Mouse (Mus musculus): Measurements from ENCODE around the gene Col25a1. TPM values are rescaled to one million over a fixed set of nuclear protein-coding genes. Genes with fewer than 3 reads are reported as not detected.

Gene Col25a1
- total RNA-seq, 2 experiments from 2014 or later = 4.6 to 5.0 TPM

- no peak for DNase-seq (ENCODE audit: low spot score in 2 of 2)
Measured at GRCm38 (mm10) chr3:130556263-130556662, 425.0 kb downstream of the Col25a1 start.

GRCm38 (mm10) chr3:130565586-130565985 lies 434.3 kb downstream of the Col25a1 start:
- DNase-seq (ENCODE audit: low spot score in 2 of 2) = no peak

DNA sequence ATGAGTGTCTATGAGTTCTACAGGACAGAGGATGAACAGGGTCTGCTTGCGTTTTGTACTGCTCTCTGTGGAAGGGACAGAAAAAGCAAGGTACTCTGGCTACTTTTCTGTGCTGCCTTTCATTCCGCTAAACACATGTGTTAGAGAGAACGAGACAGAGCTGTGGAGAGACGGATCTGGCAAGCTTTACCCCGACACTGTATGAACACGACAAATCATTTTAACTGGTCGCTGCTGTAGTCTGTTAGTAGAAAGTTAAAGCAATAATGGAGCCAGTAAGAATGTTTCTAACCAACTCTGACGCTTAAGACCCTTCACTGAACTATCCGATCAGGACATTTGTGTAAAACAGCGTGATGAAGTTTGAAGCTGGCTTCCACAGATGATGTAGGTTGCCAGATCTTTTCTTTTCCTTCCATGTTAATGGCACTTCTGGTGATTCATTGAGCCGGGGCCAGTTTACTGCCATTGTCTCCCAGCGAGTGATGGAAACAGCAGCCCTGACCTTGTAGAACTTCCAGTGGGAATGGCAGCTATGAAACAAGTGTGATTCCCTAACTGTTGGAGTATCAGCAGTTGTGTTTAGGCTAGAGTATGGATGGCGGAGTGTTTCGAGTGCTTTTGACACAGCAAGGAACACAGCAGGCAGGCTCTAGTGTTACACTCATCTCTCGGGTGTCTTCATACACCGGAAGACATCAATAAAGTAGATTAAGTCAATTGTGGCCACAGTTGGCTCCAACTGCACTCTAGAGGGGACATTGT lies 437.2 kb downstream of the Col25a1 start:
- no peak for DNase-seq (ENCODE audit: low spot score in 2 of 2)

DNA sequence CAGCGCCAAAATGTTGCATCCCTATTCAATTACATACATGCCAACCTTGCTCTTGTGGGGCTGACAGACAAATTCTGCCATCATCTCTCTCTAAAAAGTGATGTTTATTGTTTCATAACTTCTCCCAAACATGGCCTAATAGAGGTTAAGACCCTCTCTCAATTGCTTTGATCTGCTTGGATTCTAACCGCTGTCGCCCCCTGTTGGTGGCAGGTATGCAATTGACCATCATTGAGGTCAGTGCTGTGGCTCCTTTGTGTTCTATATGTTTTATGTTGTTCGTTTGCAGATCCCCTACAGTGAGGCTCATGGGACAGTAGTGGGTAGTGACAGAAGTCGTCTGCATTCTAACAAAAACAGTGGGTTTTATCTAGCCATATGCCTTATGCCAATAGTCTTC lies 441.9 kb downstream of the Col25a1 start:
- no peak for DNase-seq (ENCODE audit: low spot score in 2 of 2)

- peak in 1 of 2 experiments; percentile 39 for DNase-seq (ENCODE audit: low spot score in 2 of 2)
Measured at GRCm38 (mm10) chr3:130574652-130575051, 443.4 kb downstream of the Col25a1 start.

- DNase-seq (ENCODE audit: low spot score in 2 of 2) = no peak
Measured at GRCm38 (mm10) chr3:130576683-130577082, 445.4 kb downstream of the Col25a1 start.

DNA sequence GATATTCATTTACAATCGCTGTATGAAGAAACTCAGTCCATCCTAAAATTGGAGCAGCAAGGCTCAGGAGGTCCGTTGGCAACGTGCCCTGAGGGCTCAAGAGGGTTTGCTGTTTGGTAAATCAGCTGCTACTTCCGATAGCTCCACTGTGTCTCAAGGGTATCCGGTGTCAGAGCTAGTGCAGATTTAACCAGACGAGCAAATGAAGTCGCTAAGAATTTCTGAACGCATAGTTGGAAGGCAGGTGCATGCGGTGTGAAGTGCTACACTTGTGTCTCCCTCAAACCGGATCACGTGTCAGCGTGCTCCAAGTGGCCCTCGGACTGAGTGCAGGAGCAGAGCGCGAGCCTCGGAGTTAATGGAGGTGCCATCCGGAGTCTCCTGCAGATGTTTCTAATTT lies 448.2 kb downstream of the Col25a1 start:
- DNase-seq (ENCODE audit: low spot score in 2 of 2) = peak in 1 of 2 experiments; percentile 47

DNA sequence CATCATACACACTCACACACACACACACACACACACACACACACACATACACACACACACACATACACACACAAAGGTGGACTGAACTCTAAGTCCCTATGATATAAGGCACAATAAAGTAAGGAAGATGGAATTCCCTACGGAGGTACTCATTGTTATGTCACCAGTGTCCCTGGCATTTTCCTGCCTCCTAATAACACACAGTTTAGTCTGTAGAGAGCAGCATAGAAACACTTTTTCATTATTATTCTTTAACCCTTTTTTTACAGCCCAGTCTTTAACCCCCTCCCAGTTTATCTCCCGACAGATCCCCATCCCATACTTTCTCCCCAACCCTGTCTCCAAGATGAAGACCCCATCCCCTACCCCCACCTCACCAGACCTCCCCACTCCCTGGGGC lies 450.3 kb downstream of the Col25a1 start:
- no peak for DNase-seq (ENCODE audit: low spot score in 2 of 2)

DNA sequence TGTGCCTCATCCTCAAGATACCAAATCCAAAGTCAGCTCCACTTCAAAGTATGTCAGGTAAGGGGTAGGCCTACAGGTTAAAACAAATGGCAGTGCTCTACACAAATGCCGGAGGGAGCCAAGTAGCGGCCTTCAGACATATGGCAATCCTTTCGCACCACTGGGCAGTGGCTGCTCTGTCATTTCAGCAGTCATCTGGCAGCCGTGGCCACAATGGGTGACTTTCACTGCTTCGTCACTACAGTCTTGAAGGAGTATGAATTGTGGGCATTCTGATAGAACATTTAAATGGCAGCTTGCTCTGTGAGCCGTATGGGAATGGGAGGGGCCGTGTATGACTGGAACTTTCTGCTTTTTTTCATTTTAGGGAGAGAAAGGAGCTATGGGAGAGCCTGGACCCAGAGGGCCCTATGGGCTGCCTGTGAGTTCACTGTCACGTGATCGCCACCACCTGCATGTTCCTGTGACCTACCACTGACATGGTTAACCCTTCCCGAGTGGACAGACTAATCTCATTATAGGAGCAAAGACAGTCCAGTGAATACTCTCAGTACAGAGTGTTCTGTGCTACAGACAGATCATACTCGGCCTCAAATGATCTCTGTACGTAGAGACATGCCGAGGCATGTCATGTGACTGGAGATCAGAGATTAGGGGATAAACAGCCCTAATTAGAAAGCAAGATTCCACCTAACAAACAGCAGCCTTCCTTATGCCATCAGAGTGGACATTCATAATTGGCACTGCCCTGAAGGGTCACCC lies 451.8 kb downstream of the Col25a1 start:
- DNase-seq (ENCODE audit: low spot score in 2 of 2) = no peak

DNA sequence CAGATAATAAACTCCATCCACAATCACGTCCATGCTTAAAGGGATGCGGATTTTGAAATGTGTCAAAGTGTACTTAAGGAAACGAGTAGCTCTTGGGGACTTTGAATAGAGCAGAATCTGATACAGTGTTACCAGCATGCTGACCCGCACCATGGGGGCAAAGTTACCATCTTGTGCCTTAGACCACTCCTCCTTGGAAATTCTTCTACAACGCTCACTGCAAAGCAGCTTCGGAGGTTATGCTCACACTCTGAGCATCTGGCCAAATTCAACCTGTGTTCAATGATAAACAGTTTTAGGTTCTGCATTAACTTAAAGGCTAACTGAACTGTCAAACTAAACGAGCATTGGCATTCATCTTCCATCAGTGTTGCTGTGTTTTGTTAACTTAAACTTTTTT lies 452.7 kb downstream of the Col25a1 start:
- no peak for DNase-seq (ENCODE audit: low spot score in 2 of 2)

GRCm38 (mm10) chr3:130595050-130595449 lies 463.7 kb downstream of the Col25a1 start:
- no peak for DNase-seq (ENCODE audit: low spot score in 2 of 2)

DNA sequence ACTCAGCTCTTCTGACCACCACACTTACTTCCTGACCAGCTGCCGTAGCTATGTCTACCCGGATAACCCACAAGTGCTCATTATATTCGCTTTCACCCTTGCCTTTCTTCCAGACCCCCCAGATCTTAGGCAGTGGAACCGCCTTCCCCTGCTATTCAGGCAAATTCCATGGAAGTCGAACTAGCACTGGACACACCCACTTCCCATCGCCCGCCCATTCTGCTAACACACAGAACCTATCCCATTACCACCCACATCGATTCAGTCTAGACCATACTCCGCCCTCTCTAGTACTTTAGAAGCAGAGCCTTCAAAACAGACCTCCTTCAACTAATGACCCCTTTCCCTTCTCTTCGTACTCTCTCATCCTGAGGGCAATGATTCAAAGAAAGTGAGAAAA lies 470.2 kb downstream of the Col25a1 start:
- DNase-seq (ENCODE audit: low spot score in 2 of 2) = no peak

GRCm38 (mm10) chr3:130607924-130608323 lies 476.6 kb downstream of the Col25a1 start:
- no peak for DNase-seq (ENCODE audit: low spot score in 2 of 2)

DNA sequence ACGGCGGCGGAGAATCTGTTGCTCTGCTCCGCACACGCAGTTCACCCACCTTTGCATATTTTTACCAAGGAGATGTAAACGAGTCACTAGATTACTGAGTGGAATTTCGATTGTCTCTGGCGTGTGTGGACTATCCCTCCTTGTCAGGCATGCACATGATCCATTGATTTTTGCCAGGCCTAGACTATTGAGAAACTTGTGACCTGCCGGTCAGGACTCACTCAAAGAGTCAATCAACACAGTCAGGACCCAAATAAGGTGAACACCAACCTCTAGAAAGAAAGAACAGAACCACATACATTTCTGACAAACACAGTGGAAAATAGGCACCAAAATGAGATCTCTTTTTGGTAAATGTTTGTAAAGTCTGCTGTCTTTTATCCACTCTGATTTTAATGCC lies 483.1 kb downstream of the Col25a1 start:
- no peak for DNase-seq (ENCODE audit: low spot score in 2 of 2)

GRCm38 (mm10) chr3:130615625-130616024 lies 484.3 kb downstream of the Col25a1 start:
- no peak for DNase-seq (ENCODE audit: low spot score in 2 of 2)

GRCm38 (mm10) chr3:130617439-130617898 lies 486.2 kb downstream of the Col25a1 start, which contains the start of gene Etnppl:
Gene Etnppl (plus strand): TSS chr3:130617448.
- DNase-seq (ENCODE audit: low spot score in 2 of 2) = no peak

DNA sequence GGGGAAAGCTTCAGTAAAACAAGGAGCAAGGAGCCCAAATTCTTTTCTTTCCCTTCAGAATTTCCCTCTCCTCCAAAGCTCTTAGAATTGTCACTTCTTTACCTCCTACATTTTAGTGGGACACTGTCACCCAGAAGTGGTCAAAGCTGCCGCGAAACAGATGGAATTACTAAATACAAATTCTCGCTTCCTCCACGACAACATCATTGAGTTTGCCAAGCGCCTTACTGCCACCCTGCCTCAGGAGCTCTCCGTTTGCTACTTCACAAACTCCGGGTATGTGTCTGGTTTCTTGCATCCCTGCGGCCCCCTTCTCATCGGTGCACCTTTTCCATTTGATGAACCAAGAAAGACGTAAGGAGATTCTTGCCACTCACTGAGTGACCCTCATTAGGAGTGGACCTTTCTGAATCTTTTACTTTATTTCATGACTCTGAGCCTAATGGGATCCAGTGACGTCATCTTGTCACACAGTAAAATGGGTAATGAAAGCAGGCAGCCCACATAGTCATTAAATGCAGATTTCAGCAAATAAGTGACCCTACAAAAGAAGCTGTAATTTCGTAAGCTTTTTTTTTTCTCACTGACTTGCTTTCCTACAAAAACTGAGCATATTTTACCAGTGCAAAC lies 489.3 kb downstream of the Col25a1 start:
- no peak for DNase-seq (ENCODE audit: low spot score in 2 of 2)

DNA sequence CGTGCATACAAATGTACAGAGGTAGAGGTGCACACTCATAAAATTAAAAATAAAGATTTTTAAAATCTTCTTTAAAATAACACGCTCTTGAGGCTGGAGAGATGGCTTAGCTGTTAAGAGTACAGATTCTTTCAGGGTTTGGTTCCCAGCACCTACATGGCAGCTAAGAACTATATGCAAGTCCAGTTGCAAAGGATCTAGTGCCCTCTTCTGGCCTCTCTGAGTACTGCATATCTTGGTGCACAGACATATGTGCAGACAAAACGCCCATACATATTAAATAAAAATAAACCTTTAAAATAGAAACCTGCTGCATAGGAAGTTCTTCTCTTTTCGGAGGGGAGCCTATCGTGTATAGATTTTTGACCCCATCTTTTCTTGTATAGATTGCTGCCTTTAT lies 497.1 kb downstream of the Col25a1 start:
- no peak for DNase-seq (ENCODE audit: low spot score in 2 of 2)

DNA sequence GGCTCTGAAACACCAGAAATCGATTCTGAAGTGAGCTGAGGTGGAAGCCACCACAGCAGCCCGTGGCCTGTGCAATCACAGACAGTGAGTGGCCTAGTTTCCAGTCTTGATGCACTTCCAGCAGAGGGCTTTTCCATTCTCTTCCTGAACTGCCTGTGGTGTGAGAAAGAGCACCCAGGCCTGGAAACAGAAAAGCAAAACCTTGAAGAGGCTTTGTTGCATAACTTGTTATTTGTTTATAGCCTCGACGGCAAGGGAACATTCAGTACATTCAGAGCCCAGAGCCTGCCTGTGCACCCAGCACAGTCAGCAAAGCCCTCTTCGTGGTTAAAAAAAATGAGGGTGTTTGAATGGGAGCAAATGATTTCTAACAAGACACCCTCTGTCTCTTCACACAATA lies 502.6 kb downstream of the Col25a1 start:
- no peak for DNase-seq (ENCODE audit: low spot score in 2 of 2)

GRCm38 (mm10) chr3:130646110-130646810 lies 515.0 kb downstream of the Col25a1 start:
- no peak for DNase-seq (ENCODE audit: low spot score in 2 of 2)
